ENCODE assay signal across 8 mouse cellular contexts in genomic region chr11:51636323-51636684, GRCm38 (mm10). TPM values are rescaled to one million over a fixed set of nuclear protein-coding genes. Genes with fewer than 3 reads are reported as not detected.
DNase-seq lines count a peak whose midpoint lies in the region; ATAC-seq lines count a peak whose summit lies in the region.

No protein-coding gene starts in this region.

- peak overlapping the region; percentile 79 for H3K27ac ChIP-seq in heart, embryonic 15.5 days

- H3K4me1 ChIP-seq in heart, embryonic 15.5 days (replicated peaks): peaks cover 27% of the 10 kb centered on the region

- H3K27me3 ChIP-seq in heart, embryonic 15.5 days: 0 out of 2 replicates have a peak, but pooled peaks cover 2% of the 10 kb centered on the region

- H3K4me3 ChIP-seq in heart, embryonic 15.5 days: peak overlapping the region; percentile 88

- H3K9me3 ChIP-seq in heart, embryonic 15.5 days (replicated peaks): no peaks in the 10 kb centered on the region

- H3K36me3 ChIP-seq in heart, embryonic 15.5 days: no peaks in the 10 kb centered on the region

- DNase-seq in embryo, embryonic 9.5 days (ENCODE audit: extremely low spot score): peak; percentile 81
- peak; percentile 69 to 83 for DNase-seq in kidney, postnatal 25 days
- peak; percentile 80 to 81 for DNase-seq in lung, postnatal 4 days
- DNase-seq in right cerebral cortex, postnatal 14 days: peak; percentile 44
- no peak for DNase-seq in urinary bladder, postnatal 10 days (ENCODE audit: low spot score)

- peak overlapping the region; percentile 87 for H3K9ac ChIP-seq in heart, embryonic 15.5 days

- peak; percentile 37 for ATAC-seq in CD4-positive, CD25-positive, alpha-beta regulatory T cell, adult 4 months
- peak; percentile 33 for ATAC-seq in activated CD4-positive, CD25-positive, alpha-beta regulatory T cell, adult 4 months
- ATAC-seq in heart, embryonic 15.5 days (replicated peaks; ENCODE audit: insufficient number of reproducible peaks, insufficient read depth, low FRiP score, low read depth): 0 out of 2 replicates have a peak, but pooled peaks have one; percentile 19

- H3K4me2 ChIP-seq in heart, embryonic 15.5 days: peak overlapping the region; percentile 78

- 5% methylated on average over 6 of the region's 6 CpGs for WGBS in heart, embryonic 15.5 days

RNA-seq across cellular contexts. Expression of gene Rmnd5b, which starts 0.6 kb away (rescaled TPM):
- 10 to 100 TPM; 46.6 to 54.0 TPM for polyA plus RNA-seq in CD4-positive, CD25-positive, alpha-beta regulatory T cell, adult 4 months (2017; shearing (Covaris generic))
- 10 to 100 TPM; 33.3 to 38.6 TPM for polyA plus RNA-seq in activated CD4-positive, CD25-positive, alpha-beta regulatory T cell, adult 4 months (2017; shearing (Covaris generic))
- 25.6 and 36.8 TPM in 2 replicates for polyA plus RNA-seq in heart, embryonic 15.5 days (2015; fragmentation: Nextera tagmentation; extraction: Ambion mirVana)

RNA-seq across cellular contexts. Expression of gene N4bp3, which starts 14.3 kb away (rescaled TPM):
- polyA plus RNA-seq in CD4-positive, CD25-positive, alpha-beta regulatory T cell, adult 4 months (2017; shearing (Covaris generic)): 1 to 10 TPM; 1.2 to 2.5 TPM
- 1 to 10 TPM; 1.7 to 2.1 TPM for polyA plus RNA-seq in activated CD4-positive, CD25-positive, alpha-beta regulatory T cell, adult 4 months (2017; shearing (Covaris generic))
- 16.6 and 18.8 TPM in 2 replicates for polyA plus RNA-seq in heart, embryonic 15.5 days (2015; fragmentation: Nextera tagmentation; extraction: Ambion mirVana)

RNA-seq across cellular contexts. Expression of gene D930048N14Rik, which starts 14.4 kb away (rescaled TPM):
- polyA plus RNA-seq in CD4-positive, CD25-positive, alpha-beta regulatory T cell, adult 4 months (2017; shearing (Covaris generic)): under 1 TPM in 1 of 2 experiments, not detected in 1; 0.62 TPM
- 1 to 10 TPM in 1 of 2 experiments, under 1 TPM in 1; 0.60 to 1.1 TPM for polyA plus RNA-seq in activated CD4-positive, CD25-positive, alpha-beta regulatory T cell, adult 4 months (2017; shearing (Covaris generic))
- 1.00 and 1.5 TPM in 2 replicates for polyA plus RNA-seq in heart, embryonic 15.5 days (2015; fragmentation: Nextera tagmentation; extraction: Ambion mirVana)

RNA-seq across cellular contexts. Expression of gene Nhp2, which starts 16.8 kb away (rescaled TPM):
- 100 to 1,000 TPM in 1 of 2 experiments, 10 to 100 TPM in 1; 87.8 to 116 TPM for polyA plus RNA-seq in CD4-positive, CD25-positive, alpha-beta regulatory T cell, adult 4 months (2017; shearing (Covaris generic))
- 100 to 1,000 TPM; 128 to 145 TPM for polyA plus RNA-seq in activated CD4-positive, CD25-positive, alpha-beta regulatory T cell, adult 4 months (2017; shearing (Covaris generic))
- 64.8 and 79.8 TPM in 2 replicates for polyA plus RNA-seq in heart, embryonic 15.5 days (2015; fragmentation: Nextera tagmentation; extraction: Ambion mirVana)

RNA-seq across cellular contexts. Expression of gene Hnrnpab, which starts 29.7 kb away (rescaled TPM):
- polyA plus RNA-seq in CD4-positive, CD25-positive, alpha-beta regulatory T cell, adult 4 months (2017; shearing (Covaris generic)): 10 to 100 TPM; 21.2 to 36.2 TPM
- polyA plus RNA-seq in activated CD4-positive, CD25-positive, alpha-beta regulatory T cell, adult 4 months (2017; shearing (Covaris generic)): 10 to 100 TPM; 39.0 to 43.1 TPM
- polyA plus RNA-seq in heart, embryonic 15.5 days (2015; fragmentation: Nextera tagmentation; extraction: Ambion mirVana): 239 and 289 TPM in 2 replicates
